Comparison of ENCODE assay signal across 26 mouse cellular contexts in genomic region chr8:46573964-46574363, GRCm38 (mm10). TPM values are rescaled to one million over a fixed set of nuclear protein-coding genes. Genes with fewer than 3 reads are reported as not detected.
DNase-seq lines count a peak whose midpoint lies in the region; ATAC-seq and TF ChIP-seq lines count a peak whose summit lies in the region.
"Had no signal": no experiment of that assay in that cellular context is flagged by ENCODE, and none has a peak within 500 bp of the region (broad histone marks: within the 10 kb centered on the region; RNA-seq: fewer than 3 reads in every experiment).

No protein-coding gene starts in this region.

- intact Hi-C loops in heart, adult 2 months (cut with DNase I) = no loop called here

- no peaks in the 10 kb centered on the region for H3K79me2 ChIP-seq in heart, adult 2 months (replicated peaks; ENCODE audit: control insufficient read depth, insufficient read depth, low read length)

- no peaks in the 10 kb centered on the region for H3K27me3 ChIP-seq in liver, embryonic 12.5 days (replicated peaks)
- H3K27me3 ChIP-seq in stomach, embryonic 15.5 days (replicated peaks) = no peaks in the 10 kb centered on the region
- no peaks in the 10 kb centered on the region for H3K27me3 ChIP-seq in hindbrain, embryonic 11.5 days (ENCODE audit: control insufficient read depth, insufficient read depth, low read length)
- no peaks in the 10 kb centered on the region for H3K27me3 ChIP-seq in heart, adult 2 months (ENCODE audit: control insufficient read depth, insufficient read depth, low read length)
- H3K27me3 ChIP-seq: embryonic facial prominence, embryonic 15.5 days; heart, embryonic 15.5 days; hindbrain, embryonic 15.5 days; Patski had no signal

- no peak overlapping the region for H3K4me3 ChIP-seq in liver, embryonic 12.5 days
- no peak overlapping the region for H3K4me3 ChIP-seq in stomach, embryonic 15.5 days (replicated peaks)
- H3K4me3 ChIP-seq in hindbrain, embryonic 11.5 days (ENCODE audit: low read depth, low read length) = no peak overlapping the region
- H3K4me3 ChIP-seq in heart, adult 2 months = no peak overlapping the region
- H3K4me3 ChIP-seq: embryonic facial prominence, embryonic 15.5 days; erythroblast, embryonic 14.5 days; forebrain, embryonic 10.5 days; gastrocnemius, adult 2 months; heart, embryonic 15.5 days; hindbrain, embryonic 15.5 days had no signal

- peaks cover 14% of the 10 kb centered on the region; the same call in 1 of the 2 replicates for H3K4me1 ChIP-seq in liver, embryonic 12.5 days
- no peaks in the 10 kb centered on the region for H3K4me1 ChIP-seq in stomach, embryonic 15.5 days
- H3K4me1 ChIP-seq in hindbrain, embryonic 11.5 days (replicated peaks; ENCODE audit: control insufficient read depth, insufficient read depth, low read length) = no peaks in the 10 kb centered on the region
- H3K4me1 ChIP-seq in heart, adult 2 months (ENCODE audit: control insufficient read depth, insufficient read depth, low read length) = no peaks in the 10 kb centered on the region
- H3K4me1 ChIP-seq: embryonic facial prominence, embryonic 15.5 days; forebrain, embryonic 10.5 days; hindbrain, embryonic 15.5 days had no signal

- no peak overlapping the region for H3K9ac ChIP-seq in liver, embryonic 12.5 days
- no peak overlapping the region for H3K9ac ChIP-seq in stomach, embryonic 15.5 days
- no peak overlapping the region for H3K9ac ChIP-seq in hindbrain, embryonic 11.5 days (ENCODE audit: low read depth, low read length)
- no peak overlapping the region for H3K9ac ChIP-seq in heart, adult 2 months (ENCODE audit: low read depth, low read length)
- H3K9ac ChIP-seq: embryonic facial prominence, embryonic 15.5 days; heart, embryonic 15.5 days; hindbrain, embryonic 15.5 days had no signal

- no peak for TF ChIP-seq EP300 in heart, adult 2 months (IDR thresholded peaks at IDR 0.05; ENCODE audit: insufficient read depth, low read depth, low read length)

- no peak overlapping the region for H3K27ac ChIP-seq in liver, embryonic 12.5 days
- no peak overlapping the region for H3K27ac ChIP-seq in stomach, embryonic 15.5 days
- no peak overlapping the region for H3K27ac ChIP-seq in hindbrain, embryonic 11.5 days (ENCODE audit: low read depth, low read length)
- H3K27ac ChIP-seq in heart, adult 2 months = no peak overlapping the region
- H3K27ac ChIP-seq: embryonic facial prominence, embryonic 15.5 days; forebrain, embryonic 10.5 days; gastrocnemius, adult 2 months; heart, embryonic 15.5 days; hindbrain, embryonic 15.5 days had no signal

- peaks cover 91% of the 10 kb centered on the region for H3K36me3 ChIP-seq in liver, embryonic 12.5 days
- peaks cover 17% of the 10 kb centered on the region; the same call in 1 of the 2 replicates for H3K36me3 ChIP-seq in stomach, embryonic 15.5 days
- H3K36me3 ChIP-seq in hindbrain, embryonic 11.5 days (ENCODE audit: control insufficient read depth, insufficient read depth, low read length) = peaks cover 3% of the 10 kb centered on the region; the same call in 1 of the 2 replicates
- no peaks in the 10 kb centered on the region; the same call in 1 of the 2 replicates for H3K36me3 ChIP-seq in heart, adult 2 months (ENCODE audit: control insufficient read depth, insufficient read depth, low read length)

- no peak for TF ChIP-seq CTCF in heart, adult 2 months (IDR thresholded peaks at IDR 0.05)

- TF ChIP-seq POLR2A in heart, adult 2 months (IDR thresholded peaks at IDR 0.05; ENCODE audit: insufficient read depth, low read depth, low read length) = no peak

- no peak overlapping the region for H3K4me2 ChIP-seq in liver, embryonic 12.5 days
- H3K4me2 ChIP-seq in stomach, embryonic 15.5 days = no peak overlapping the region
- no peak overlapping the region for H3K4me2 ChIP-seq in hindbrain, embryonic 11.5 days (replicated peaks; ENCODE audit: low read depth, low read length)
- H3K4me2 ChIP-seq: embryonic facial prominence, embryonic 15.5 days; heart, embryonic 11.5 days; heart, embryonic 15.5 days; hindbrain, embryonic 15.5 days had no signal

- no peak for DNase-seq in liver
- peak; percentile 39 for DNase-seq in R1 (ENCODE audit: low read depth, low spot score)
- DNase-seq in hindbrain, embryonic 11.5 days (ENCODE audit: low spot score) = no peak
- DNase-seq in gastrocnemius, postnatal 25 days = no peak
- no peak for DNase-seq in heart, adult 2 months
- DNase-seq: adrenal gland, adult 8-10 months; adrenal gland, postnatal 36 days; cerebellum, adult 11 months; cerebellum, adult 8-10 months; cerebellum, postnatal 14 days; embryo, embryonic 11 days; gastrocnemius, adult 2 months; gastrocnemius, postnatal 36 days; heart, adult 11 months; heart, postnatal 14 days had no signal

- 84% methylated on average over 2 of the region's 2 CpGs for WGBS in liver, embryonic 12.5 days (ENCODE audit: insufficient replicate concordance)
- 79% methylated on average over 2 of the region's 2 CpGs for WGBS in stomach, embryonic 15.5 days
- 90% methylated on average over 2 of the region's 2 CpGs for WGBS in hindbrain, embryonic 11.5 days
- 94% methylated on average over 2 of the region's 2 CpGs for WGBS in heart, adult 2 months

- ATAC-seq in liver, embryonic 12.5 days = peak; percentile 24; the same call in 1 of the 2 replicates
- ATAC-seq in stomach, embryonic 15.5 days (ENCODE audit: insufficient read depth, low FRiP score, low read depth) = peak; percentile 53; the same call in 1 of the 2 replicates
- no peak for ATAC-seq in hindbrain, embryonic 11.5 days (ENCODE audit: low FRiP score)
- ATAC-seq: forebrain, embryonic 14.5 days; Patski had no signal

- no peaks in the 10 kb centered on the region for H3K9me3 ChIP-seq in liver, embryonic 12.5 days (replicated peaks)
- no peaks in the 10 kb centered on the region for H3K9me3 ChIP-seq in stomach, embryonic 15.5 days
- no peaks in the 10 kb centered on the region for H3K9me3 ChIP-seq in hindbrain, embryonic 11.5 days (ENCODE audit: control insufficient read depth, low read length)
- H3K9me3 ChIP-seq: embryonic facial prominence, embryonic 15.5 days; forebrain, embryonic 10.5 days; G1E; heart, embryonic 15.5 days; hindbrain, embryonic 15.5 days had no signal

RNA-seq across cellular contexts. Expression of gene Cenpu, which starts 22.1 kb away (rescaled TPM):
- polyA plus RNA-seq in liver, embryonic 12.5 days (2016; fragmentation: Nextera tagmentation; extraction: Ambion mirVana) = 20.7 and 22.2 TPM in 2 replicates
- polyA plus RNA-seq in stomach, embryonic 15.5 days (2015; fragmentation: Nextera tagmentation; extraction: Ambion mirVana) = 14.4 and 16.3 TPM in 2 replicates
- 23.9 and 29.3 TPM in 2 replicates for polyA plus RNA-seq in hindbrain, embryonic 11.5 days (2014; fragmentation: Nextera tagmentation; extraction: Ambion mirVana)
- 1 to 10 TPM in 1 of 2 experiments, under 1 TPM in 1; 0.41 to 1.2 TPM for total RNA-seq in gastrocnemius, postnatal 25 days (2021)
- under 1 TPM; 0.30 to 0.73 TPM for total RNA-seq in heart, adult 2 months (2021)
- polyA plus RNA-seq in heart, adult 2 months (2012; rRNA removed) = 0.21 and 0.50 TPM in 2 replicates

RNA-seq across cellular contexts. Expression of gene Primpol, which starts 43.0 kb away (rescaled TPM):
- 11.7 and 13.1 TPM in 2 replicates for polyA plus RNA-seq in liver, embryonic 12.5 days (2016; fragmentation: Nextera tagmentation; extraction: Ambion mirVana)
- 13.8 and 15.0 TPM in 2 replicates for polyA plus RNA-seq in stomach, embryonic 15.5 days (2015; fragmentation: Nextera tagmentation; extraction: Ambion mirVana)
- polyA plus RNA-seq in hindbrain, embryonic 11.5 days (2014; fragmentation: Nextera tagmentation; extraction: Ambion mirVana) = 9.3 and 10.0 TPM in 2 replicates
- 1 to 10 TPM; 1.2 to 2.0 TPM for total RNA-seq in gastrocnemius, postnatal 25 days (2021)
- total RNA-seq in heart, adult 2 months (2021) = 1 to 10 TPM; 1.9 to 2.4 TPM
- polyA plus RNA-seq in heart, adult 2 months (2012; rRNA removed) = 0.86 and 1.00 TPM in 2 replicates

RNA-seq across cellular contexts. Expression of gene Casp3, which starts 43.1 kb away (rescaled TPM):
- 94.0 and 94.6 TPM in 2 replicates for polyA plus RNA-seq in liver, embryonic 12.5 days (2016; fragmentation: Nextera tagmentation; extraction: Ambion mirVana)
- 63.5 and 63.8 TPM in 2 replicates for polyA plus RNA-seq in stomach, embryonic 15.5 days (2015; fragmentation: Nextera tagmentation; extraction: Ambion mirVana)
- 134 and 171 TPM in 2 replicates for polyA plus RNA-seq in hindbrain, embryonic 11.5 days (2014; fragmentation: Nextera tagmentation; extraction: Ambion mirVana)
- total RNA-seq in gastrocnemius, postnatal 25 days (2021) = 1 to 10 TPM; 2.3 to 3.1 TPM
- total RNA-seq in heart, adult 2 months (2021) = 1 to 10 TPM; 2.2 to 3.3 TPM
- 1.6 and 1.7 TPM in 2 replicates for polyA plus RNA-seq in heart, adult 2 months (2012; rRNA removed)

Comparison
In these comparisons a context has a peak if more than half of its experiments do, and no peak if none do; other contexts are left out.
1. RNA of gene Cenpu, which starts 22.1 kb away (polyA plus RNA-seq): 23.9 to 29.3 TPM in hindbrain, embryonic 11.5 days, 20.7 to 22.2 TPM in liver, embryonic 12.5 days and 14.4 to 16.3 TPM in stomach, embryonic 15.5 days; 0.21 to 0.50 TPM in heart, adult 2 months; every median in the first group is over 10 times any median in the second.
2. RNA of gene Casp3, which starts 43.1 kb away (polyA plus RNA-seq): 134 to 171 TPM in hindbrain, embryonic 11.5 days, 94.0 to 94.6 TPM in liver, embryonic 12.5 days and 63.5 to 63.8 TPM in stomach, embryonic 15.5 days; 1.6 to 1.7 TPM in heart, adult 2 months; every median in the first group is over 10 times any median in the second.